Mouse (Mus musculus): ENCODE measurements at regions not wholly inside any gene's neighbourhood (a gene's known extent, or its start where the extent isn't known, plus 50 kb on each side); places are given as distances from the start of the nearest gene placed in this dataset.

GRCm38 (mm10) chr1:119301258-119301657, 120.8 kb downstream of the Inhbb start:
- Histone ChIP-seq H3K27ac (ENCODE audit: low read depth, low read length) (no peak overlapping the region), H3K27me3 (replicated peaks; ENCODE audit: control insufficient read depth, insufficient read depth, low read length) (no peaks in the 10 kb centered on the region), H3K4me3 (ENCODE audit: low read depth, low read length) (no peak overlapping the region), H3K4me1 (replicated peaks; ENCODE audit: control insufficient read depth, insufficient read depth, low read length) (no peaks in the 10 kb centered on the region), H3K4me2 (no peak overlapping the region), H3K36me3 (ENCODE audit: control insufficient read depth, insufficient read depth, low read length) (no peaks in the 10 kb centered on the region), H3K9me3 (ENCODE audit: control insufficient read depth, low read length) (no peaks in the 10 kb centered on the region), H3K9ac (ENCODE audit: low read depth, low read length) (no peak overlapping the region)
- DNase-seq (ENCODE audit: low spot score) (no peak), ATAC-seq (replicated peaks; ENCODE audit: low FRiP score) (no peak)
- WGBS, result 87% methylated on average over 11 of the region's 11 CpGs

GRCm38 (mm10) chr1:119299842-119300752, 122.0 kb downstream of the Inhbb start:
- Histone ChIP-seq H3K4me2 (no peak overlapping the region), H3K4me1 (replicated peaks; ENCODE audit: control insufficient read depth, insufficient read depth, low read length) (no peaks in the 10 kb centered on the region), H3K27ac (ENCODE audit: low read depth, low read length) (no peak overlapping the region), H3K9ac (ENCODE audit: low read depth, low read length) (no peak overlapping the region), H3K9me3 (ENCODE audit: control insufficient read depth, low read length) (no peaks in the 10 kb centered on the region), H3K27me3 (replicated peaks; ENCODE audit: control insufficient read depth, insufficient read depth, low read length) (no peaks in the 10 kb centered on the region), H3K36me3 (ENCODE audit: control insufficient read depth, insufficient read depth, low read length) (no peaks in the 10 kb centered on the region), H3K4me3 (ENCODE audit: low read depth, low read length) (no peak overlapping the region)
- WGBS, result 73% methylated on average over 12 of the region's 12 CpGs
- ATAC-seq (replicated peaks; ENCODE audit: low FRiP score), result no peak
- DNase-seq (ENCODE audit: low spot score), result no peak

GRCm38 (mm10) chr1:119298696-119299230, 123.3 kb downstream of the Inhbb start:
- no peak overlapping the region for H3K4me3 ChIP-seq (ENCODE audit: low read depth, low read length)
- no peaks in the 10 kb centered on the region for H3K27me3 ChIP-seq (replicated peaks; ENCODE audit: control insufficient read depth, insufficient read depth, low read length)
- H3K27ac ChIP-seq (ENCODE audit: low read depth, low read length), result no peak overlapping the region
- no peak overlapping the region for H3K4me2 ChIP-seq
- no peak overlapping the region for H3K9ac ChIP-seq (ENCODE audit: low read depth, low read length)
- DNase-seq (ENCODE audit: low spot score) (no peak), ATAC-seq (replicated peaks; ENCODE audit: low FRiP score) (no peak)
- H3K4me1 ChIP-seq (replicated peaks; ENCODE audit: control insufficient read depth, insufficient read depth, low read length), result no peaks in the 10 kb centered on the region
- no peaks in the 10 kb centered on the region for H3K9me3 ChIP-seq (ENCODE audit: control insufficient read depth, low read length)
- 66% methylated on average over 6 of the region's 6 CpGs for WGBS
- H3K36me3 ChIP-seq (ENCODE audit: control insufficient read depth, insufficient read depth, low read length), result no peaks in the 10 kb centered on the region

GRCm38 (mm10) chr1:119295121-119295520, 126.9 kb downstream of the Inhbb start:
- H3K4me1 ChIP-seq (replicated peaks; ENCODE audit: control insufficient read depth, insufficient read depth, low read length), result no peaks in the 10 kb centered on the region
- ATAC-seq (replicated peaks; ENCODE audit: low FRiP score), result no peak
- no peak overlapping the region for H3K4me2 ChIP-seq
- no peaks in the 10 kb centered on the region for H3K36me3 ChIP-seq (ENCODE audit: control insufficient read depth, insufficient read depth, low read length)
- no peak for DNase-seq (ENCODE audit: low spot score)
- no peak overlapping the region for H3K9ac ChIP-seq (ENCODE audit: low read depth, low read length)
- H3K27ac ChIP-seq (ENCODE audit: low read depth, low read length), result no peak overlapping the region
- H3K27me3 ChIP-seq (replicated peaks; ENCODE audit: control insufficient read depth, insufficient read depth, low read length), result no peaks in the 10 kb centered on the region
- H3K9me3 ChIP-seq (ENCODE audit: control insufficient read depth, low read length), result no peaks in the 10 kb centered on the region
- 76% methylated on average over 8 of the region's 8 CpGs for WGBS
- H3K4me3 ChIP-seq (ENCODE audit: low read depth, low read length), result no peak overlapping the region

- H3K4me3 ChIP-seq (ENCODE audit: low read depth, low read length), result no peak overlapping the region
- no peaks in the 10 kb centered on the region for H3K4me1 ChIP-seq (replicated peaks; ENCODE audit: control insufficient read depth, insufficient read depth, low read length)
- H3K4me2 ChIP-seq, result no peak overlapping the region
- no peaks in the 10 kb centered on the region for H3K27me3 ChIP-seq (replicated peaks; ENCODE audit: control insufficient read depth, insufficient read depth, low read length)
- no peaks in the 10 kb centered on the region for H3K9me3 ChIP-seq (ENCODE audit: control insufficient read depth, low read length)
- WGBS, result 73% methylated on average over 9 of the region's 9 CpGs
- no peak for DNase-seq (ENCODE audit: low spot score)
- H3K36me3 ChIP-seq (ENCODE audit: control insufficient read depth, insufficient read depth, low read length), result no peaks in the 10 kb centered on the region
- ATAC-seq (replicated peaks; ENCODE audit: low FRiP score), result peak; percentile 53; the same call in 1 of the 2 replicates
- H3K27ac ChIP-seq (ENCODE audit: low read depth, low read length), result no peak overlapping the region
- no peak overlapping the region for H3K9ac ChIP-seq (ENCODE audit: low read depth, low read length)
Observed at GRCm38 (mm10) chr1:119293839-119294238, 128.2 kb downstream of the Inhbb start.

GRCm38 (mm10) chr1:119292216-119292615, 129.8 kb downstream of the Inhbb start:
- DNase-seq (ENCODE audit: low spot score) (no peak), ATAC-seq (replicated peaks; ENCODE audit: low FRiP score) (no peak)
- no peaks in the 10 kb centered on the region for H3K4me1 ChIP-seq (replicated peaks; ENCODE audit: control insufficient read depth, insufficient read depth, low read length)
- no peak overlapping the region for H3K4me2 ChIP-seq
- no peak overlapping the region for H3K27ac ChIP-seq (ENCODE audit: low read depth, low read length)
- H3K27me3 ChIP-seq (replicated peaks; ENCODE audit: control insufficient read depth, insufficient read depth, low read length), result no peaks in the 10 kb centered on the region
- no peaks in the 10 kb centered on the region for H3K9me3 ChIP-seq (ENCODE audit: control insufficient read depth, low read length)
- H3K9ac ChIP-seq (ENCODE audit: low read depth, low read length), result no peak overlapping the region
- 69% methylated on average over 7 of the region's 7 CpGs for WGBS
- H3K36me3 ChIP-seq (ENCODE audit: control insufficient read depth, insufficient read depth, low read length), result no peaks in the 10 kb centered on the region
- no peak overlapping the region for H3K4me3 ChIP-seq (ENCODE audit: low read depth, low read length)

GRCm38 (mm10) chr1:119290165-119290916, 131.7 kb downstream of the Inhbb start:
- Histone ChIP-seq H3K9ac (ENCODE audit: low read depth, low read length) (no peak overlapping the region), H3K4me2 (no peak overlapping the region), H3K9me3 (ENCODE audit: control insufficient read depth, low read length) (no peaks in the 10 kb centered on the region), H3K27me3 (replicated peaks; ENCODE audit: control insufficient read depth, insufficient read depth, low read length) (no peaks in the 10 kb centered on the region), H3K27ac (ENCODE audit: low read depth, low read length) (no peak overlapping the region), H3K4me1 (replicated peaks; ENCODE audit: control insufficient read depth, insufficient read depth, low read length) (no peaks in the 10 kb centered on the region), H3K36me3 (ENCODE audit: control insufficient read depth, insufficient read depth, low read length) (no peaks in the 10 kb centered on the region), H3K4me3 (ENCODE audit: low read depth, low read length) (no peak overlapping the region)
- ATAC-seq (replicated peaks; ENCODE audit: low FRiP score) (no peak), DNase-seq (ENCODE audit: low spot score) (no peak)
- 69% methylated on average over 8 of the region's 9 CpGs for WGBS

GRCm38 (mm10) chr1:119289516-119290164, 132.4 kb downstream of the Inhbb start:
- no peaks in the 10 kb centered on the region for H3K36me3 ChIP-seq (ENCODE audit: control insufficient read depth, insufficient read depth, low read length)
- H3K4me2 ChIP-seq, result no peak overlapping the region
- no peaks in the 10 kb centered on the region for H3K4me1 ChIP-seq (replicated peaks; ENCODE audit: control insufficient read depth, insufficient read depth, low read length)
- no peak overlapping the region for H3K4me3 ChIP-seq (ENCODE audit: low read depth, low read length)
- ATAC-seq (replicated peaks; ENCODE audit: low FRiP score) (no peak), DNase-seq (ENCODE audit: low spot score) (no peak)
- no peak overlapping the region for H3K27ac ChIP-seq (ENCODE audit: low read depth, low read length)
- H3K9ac ChIP-seq (ENCODE audit: low read depth, low read length), result no peak overlapping the region
- WGBS, result 75% methylated on average over 11 of the region's 11 CpGs
- H3K9me3 ChIP-seq (ENCODE audit: control insufficient read depth, low read length), result no peaks in the 10 kb centered on the region
- H3K27me3 ChIP-seq (replicated peaks; ENCODE audit: control insufficient read depth, insufficient read depth, low read length), result no peaks in the 10 kb centered on the region

Data from liver, embryonic 11.5 days (tissue).